Mouse (Mus musculus) liver, embryonic 14.5 days (tissue): ENCODE results near the gene Snai3. TPM values are rescaled to one million over a fixed set of nuclear protein-coding genes. Genes with fewer than 3 reads are reported as not detected.

Experiments used
- ATAC-seq: fragments of 200-750 bp; cut with Nextera tagmentation; 2 replicates; pipeline ENCODE4 v1.8.0; 2017; ENCODE audit warnings: moderate number of reproducible peaks, mild to moderate bottlenecking, moderate library complexity; ENCODE audit not compliant: insufficient read depth
- DNase-seq, 3 experiments: peaks; one replicate each; pipeline ENCODE4 v3.0.0-alpha.2; 2012 to 2013; ENCODE audit warnings: low read depth in 3 of 3, low spot score in 3 of 3
- H3K27ac ChIP-seq: fragments of 300-500 bp; sonication (generic); 2 replicates; pipeline ENCODE4 v1.5.1; 2014; ENCODE audit warnings: moderate library complexity, mild to moderate bottlenecking, control low read depth, inconsistent platforms
- H3K27me3 ChIP-seq: fragments of 300-500 bp; sonication (generic); 2 replicates; pipeline ENCODE4 v1.6.1; 2014; ENCODE audit warnings: mild to moderate bottlenecking, low read length, moderate library complexity; ENCODE audit not compliant: control insufficient read depth, insufficient read depth
- H3K36me3 ChIP-seq: fragments of 300-500 bp; sonication (generic); replicated peaks from 2 replicates; pipeline ENCODE4 v1.6.1; 2014; ENCODE audit warnings: low read depth; ENCODE audit not compliant: control insufficient read depth, insufficient read depth
- H3K4me1 ChIP-seq, 2 experiments: fragments of 200-500 bp in 1 of 2; fragments of 300-500 bp in 1 of 2; sonication (generic) in 1 of 2; replicated peaks; 2 replicates each; pipeline ENCODE4 v1.6.1; 2012 to 2014; ENCODE audit warnings: antibody characterized with exemption in 1 of 2, inconsistent platforms in 1 of 2, low read length in 1 of 2; ENCODE audit not compliant: control insufficient read depth in 2 of 2, insufficient read depth in 2 of 2
- H3K4me2 ChIP-seq: fragments of 300-500 bp; sonication (generic); 2 replicates; pipeline ENCODE4 v1.6.1; 2014; ENCODE audit warnings: low read depth, mild to moderate bottlenecking, control low read depth, moderate library complexity
- H3K4me3 ChIP-seq, 2 experiments: fragments of 200-500 bp in 1 of 2; fragments of 300-500 bp in 1 of 2; sonication (generic) in 1 of 2; 2 replicates each; pipeline ENCODE4 v1.5.1; 2012 to 2014; ENCODE audit warnings: low read depth in 2 of 2, low read length in 2 of 2, mild to moderate bottlenecking in 2 of 2, control low read depth in 1 of 2, inconsistent platforms in 1 of 2, moderate library complexity in 1 of 2; ENCODE audit not compliant: insufficient read depth in 1 of 2
- H3K9ac ChIP-seq: fragments of 300-500 bp; sonication (generic); replicated peaks from 2 replicates; pipeline ENCODE4 v1.6.1; 2014; ENCODE audit warnings: mild to moderate bottlenecking, control low read depth, moderate library complexity
- H3K9me3 ChIP-seq: fragments of 300-500 bp; sonication (generic); 2 replicates; pipeline ENCODE4 v1.6.1; 2016; ENCODE audit warnings: low read length, mixed read lengths; ENCODE audit not compliant: control insufficient read depth
- CTCF ChIP-seq: IDR thresholded peaks from 2 replicates; pipeline ENCODE4 v1.5.1; 2016; ENCODE audit warnings: antibody characterized with exemption, low read depth, control low read depth
- EP300 ChIP-seq: IDR thresholded peaks from 2 replicates; pipeline ENCODE4 v1.6.1; 2016; ENCODE audit warnings: antibody characterized with exemption, low read depth
- WGBS: fragments of 180-500 bp; shearing (Covaris S2); extraction: QIAGEN DNeasy Blood & Tissue Kit; methylation state at CpG from one replicate; pipeline ENCODE4 v1.1.7; 2014; ENCODE audit not compliant: insufficient replicate concordance; 5-methylcytosine and 5-hydroxymethylcytosine counted together
- polyA plus RNA-seq, 2 experiments: library from polyadenylated mRNA; depleted of rRNA in 1 of 2; stranded (reverse) in 1 of 2; unstranded in 1 of 2; fragments of >200 nt; fragmentation: Nextera tagmentation in 1 of 2; extraction: Ambion mirVana in 1 of 2; gene quantifications; 2 replicates each; pipeline versions ENCODE4 v1.2.1 to v1.2.3; 2012 to 2014

The Snai3 gene
- polyA plus RNA-seq, 2 experiments = 0.16 to 0.41 TPM

- Histone ChIP-seq H3K4me2 (no peak overlapping the region), H3K36me3 (no peaks in the 10 kb centered on the region), H3K4me3 (no peak overlapping the region), H3K27ac (no peak overlapping the region), H3K9ac (no peak overlapping the region), H3K4me1 (peaks cover 2 to 5% of the 10 kb centered on the region in 2 experiments), H3K9me3 (no peaks in the 10 kb centered on the region), H3K27me3 (no peaks in the 10 kb centered on the region)
- TF ChIP-seq CTCF (no peak), EP300 (no peak)
- no peak for ATAC-seq
- DNase-seq = no peak
- 52% methylated on average over 8 of the region's 8 CpGs for WGBS
These were observed 13.4 kb upstream of the Snai3 start for GRCm38 (mm10) chr8:122473911-122474421.

- Histone ChIP-seq H3K4me3 (no peak overlapping the region), H3K27ac (no peak overlapping the region)
- TF ChIP-seq EP300 = no peak
- no peak for TF ChIP-seq CTCF
These were observed 10.2 kb upstream of the Snai3 start for GRCm38 (mm10) chr8:122470691-122471090.

DNA sequence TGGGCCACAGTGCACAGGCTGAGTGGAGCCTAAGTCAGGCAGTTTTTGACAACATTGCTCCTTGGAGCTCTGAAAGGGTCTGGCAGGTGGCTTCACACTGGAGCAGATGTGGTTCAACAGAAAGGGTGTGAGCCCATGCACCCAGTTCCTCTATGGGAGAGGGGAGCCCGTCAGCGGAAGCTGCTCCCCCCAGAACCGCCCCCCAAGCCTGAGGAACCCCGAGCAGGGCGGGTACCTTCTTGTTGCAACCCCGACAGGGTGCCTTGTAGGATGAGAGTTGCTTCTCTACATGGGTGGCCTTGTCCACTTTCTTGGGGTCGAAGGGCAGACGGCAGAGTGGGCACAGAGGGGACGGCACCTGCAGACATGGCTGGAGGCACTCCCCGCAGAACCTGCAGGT is 9.4 kb upstream of the Snai3 start:
- no peak overlapping the region for H3K4me3 ChIP-seq
- TF ChIP-seq CTCF = no peak
- no peak for TF ChIP-seq EP300
- H3K9me3 ChIP-seq = no peaks in the 10 kb centered on the region
- WGBS = 82% methylated on average over 10 of the region's 10 CpGs
- no peaks in the 10 kb centered on the region for H3K36me3 ChIP-seq
- H3K4me2 ChIP-seq = no peak overlapping the region
- ATAC-seq = no peak
- peaks cover 2 to 6% of the 10 kb centered on the region in 2 experiments for H3K4me1 ChIP-seq
- DNase-seq = no peak
- no peaks in the 10 kb centered on the region for H3K27me3 ChIP-seq
- no peak overlapping the region for H3K9ac ChIP-seq
- no peak overlapping the region for H3K27ac ChIP-seq

More at GRCm38 (mm10) chr8:122470691-122471090, 10.2 kb upstream of the Snai3 start:
- Histone ChIP-seq H3K4me2 (no peak overlapping the region), H3K9me3 (no peaks in the 10 kb centered on the region), H3K27me3 (no peaks in the 10 kb centered on the region), H3K36me3 (no peaks in the 10 kb centered on the region), H3K4me1 (peaks cover 2 to 5% of the 10 kb centered on the region in 2 experiments), H3K9ac (no peak overlapping the region)
- DNase-seq = no peak
- ATAC-seq = no peak
- 65% methylated on average over 5 of the region's 5 CpGs for WGBS

DNA sequence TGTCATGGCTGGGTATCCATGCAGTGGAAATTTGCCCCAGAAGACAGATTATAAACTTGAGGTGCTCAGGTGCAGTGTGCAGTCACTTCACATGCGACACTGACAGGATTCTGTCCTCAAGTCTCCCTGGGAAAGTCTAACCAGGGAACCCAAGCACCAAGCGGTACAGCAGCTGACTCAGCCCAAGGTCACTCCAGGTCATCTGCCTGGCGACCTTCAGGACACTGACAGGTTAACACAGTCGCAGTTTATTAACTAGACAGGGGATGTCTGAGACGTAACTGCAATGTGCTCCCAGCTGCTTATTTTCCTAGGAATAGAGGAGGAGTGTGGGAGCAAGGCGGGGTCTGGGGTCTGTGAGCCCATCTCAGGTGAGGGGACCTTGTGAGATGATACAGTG is 8.9 kb upstream of the Snai3 start:
- Histone ChIP-seq H3K4me2 (no peak overlapping the region), H3K27me3 (no peaks in the 10 kb centered on the region), H3K9me3 (no peaks in the 10 kb centered on the region), H3K27ac (no peak overlapping the region), H3K36me3 (no peaks in the 10 kb centered on the region), H3K4me3 (no peak overlapping the region), H3K4me1 (peaks cover 0 to 7% of the 10 kb centered on the region in 2 experiments; a peak in 3 of 4 replicates), H3K9ac (no peak overlapping the region)
- ATAC-seq = no peak
- TF ChIP-seq CTCF = no peak
- no peak for TF ChIP-seq EP300
- 70% methylated on average over 6 of the region's 6 CpGs for WGBS
- DNase-seq = no peak

DNA sequence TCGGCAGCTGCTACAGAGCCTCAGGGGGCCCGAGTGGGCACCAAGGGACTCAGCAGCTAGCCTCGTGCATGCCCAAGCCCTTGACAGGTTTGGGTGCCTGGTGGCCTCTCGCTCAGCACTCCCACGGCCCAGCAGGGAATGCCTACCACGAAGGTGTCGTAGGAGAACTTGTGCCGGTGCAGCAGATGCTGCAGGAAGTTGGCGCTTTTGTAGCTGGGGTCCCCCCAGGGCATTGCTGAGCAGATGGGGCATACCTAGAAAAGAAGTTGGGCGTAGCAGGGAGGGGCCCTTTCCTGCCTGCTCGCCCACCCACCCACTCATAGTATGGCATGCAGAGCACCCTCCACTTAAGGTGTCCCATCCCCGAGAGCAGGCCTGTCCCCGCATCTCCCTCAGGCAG is 7.3 kb upstream of the Snai3 start:
- WGBS = 84% methylated on average over 13 of the region's 13 CpGs
- no peaks in the 10 kb centered on the region for H3K36me3 ChIP-seq
- no peak overlapping the region for H3K4me2 ChIP-seq
- no peak overlapping the region for H3K4me3 ChIP-seq
- no peak for TF ChIP-seq CTCF
- no peak for TF ChIP-seq EP300
- peaks cover 0 to 19% of the 10 kb centered on the region in 2 experiments; a peak in 3 of 4 replicates for H3K4me1 ChIP-seq
- H3K9me3 ChIP-seq = no peaks in the 10 kb centered on the region
- DNase-seq = no peak
- no peaks in the 10 kb centered on the region for H3K27me3 ChIP-seq
- no peak overlapping the region for H3K27ac ChIP-seq
- H3K9ac ChIP-seq = no peak overlapping the region
- ATAC-seq = no peak
